Mouse (Mus musculus) adrenal gland, adult 18-20 months (tissue): Measurements from ENCODE around the gene 1700025B11Rik. TPM values are rescaled to one million over a fixed set of nuclear protein-coding genes. Genes with fewer than 3 reads are reported as not detected.
A peak's percentile ranks its signal among the peaks of the same experiment; 100 is the strongest.
"Not testable (repeated sequence)": the region's sequence is repeated elsewhere in the genome, so short reads cannot be mapped to it uniquely, and the experiment has no call there.

Experiments
- DNase-seq, 2 experiments: peaks; one replicate each; pipeline ENCODE4 v3.0.0; 2021 to 2022; ENCODE audit warnings: low spot score in 2 of 2
- long read RNA-seq, 2 experiments: library from polyadenylated mRNA; stranded (forward); transcript quantifications; one replicate each; pipeline ENCODE4 v2.0.0; 2021
- total RNA-seq, 2 experiments: library from RNA; stranded (reverse); gene quantifications; 1 replicate in 1 of 2; 2 replicates in 1 of 2; pipeline ENCODE4 v1.2.3; 2021

The 1700025B11Rik gene
- total RNA-seq = not detected
- long read RNA-seq, experiment 1 = 0 reads
- long read RNA-seq, experiment 2 = 0 reads

DNA sequence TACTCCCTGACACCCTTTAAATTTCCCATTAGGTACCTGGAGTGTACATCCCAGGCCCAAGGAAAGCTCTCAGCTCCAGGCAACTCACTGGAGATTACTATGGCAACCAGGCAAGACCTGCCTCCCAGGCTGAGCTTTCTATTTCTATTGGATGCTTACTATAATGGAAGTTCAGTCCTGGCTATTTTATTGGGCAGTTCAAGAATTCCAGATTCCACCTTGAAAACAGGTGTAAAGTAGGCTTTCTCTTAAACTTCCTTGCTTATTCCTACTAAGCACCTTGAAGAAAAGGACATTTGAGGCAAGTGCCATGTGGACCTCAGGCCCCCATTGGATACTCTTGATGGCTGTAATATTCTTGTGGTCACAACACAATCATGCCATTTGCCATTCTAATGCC, at the start of gene 1700025B11Rik:
Gene 1700025B11Rik (minus strand): TSS at position 101 of the 400 bp plus-strand sequence.
- no peak for DNase-seq

GRCm38 (mm10) chr15:77606069-77606468, 44.4 kb upstream of the 1700025B11Rik start:
- no peak for DNase-seq

GRCm38 (mm10) chr15:77598958-77599357, 37.3 kb upstream of the 1700025B11Rik start, which contains the start of gene Gm36245:
Gene Gm36245 (plus strand): TSS chr15:77599258.
- DNase-seq = no peak

- DNase-seq = no peak
Measured at GRCm38 (mm10) chr15:77598429-77598828, 36.7 kb upstream of the 1700025B11Rik start.

DNA sequence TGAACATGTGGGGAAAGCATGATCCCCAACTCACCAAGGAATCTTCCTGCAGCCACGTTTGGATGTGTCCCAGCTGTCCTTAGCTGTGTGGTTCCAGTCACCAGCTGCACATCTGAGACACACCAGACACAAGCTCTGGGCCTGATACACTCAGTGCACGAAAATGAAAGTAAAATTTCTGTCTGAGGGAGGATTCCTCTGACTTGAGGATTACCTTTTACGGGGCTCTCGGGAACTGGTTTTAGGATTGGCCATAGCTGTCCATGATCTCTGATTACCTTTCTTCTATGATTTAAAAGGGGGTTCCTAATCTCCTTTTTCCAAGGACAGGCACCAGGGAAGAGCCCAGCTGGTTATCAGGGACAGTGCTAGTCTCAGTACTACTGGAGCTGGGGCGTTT, 34.3 kb upstream of the 1700025B11Rik start, which contains the start of gene Apol10b:
Gene Apol10b (minus strand): TSS at position 165 of the 400 bp plus-strand sequence.
- DNase-seq = no peak

DNA sequence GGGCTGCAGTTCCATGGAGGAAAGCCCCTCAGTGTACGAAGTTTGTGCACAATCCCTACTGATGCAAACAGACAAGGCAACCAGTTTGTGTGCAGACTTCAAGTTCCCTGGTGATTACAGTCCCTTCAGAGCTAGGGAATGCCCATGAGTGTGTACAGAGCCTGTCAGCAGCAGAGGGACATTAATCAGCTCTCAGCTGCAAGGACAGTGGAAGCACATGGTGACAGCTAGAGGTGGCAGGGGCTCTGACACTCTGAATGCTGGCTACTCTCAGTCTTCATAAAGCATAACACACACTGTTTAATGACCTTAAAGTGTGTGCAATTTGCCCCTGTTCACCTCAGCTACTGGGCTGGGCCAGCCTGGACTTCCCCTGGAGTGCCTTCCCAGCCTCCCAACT, 31.9 kb upstream of the 1700025B11Rik start:
- DNase-seq = no peak

- DNase-seq = no peak
Measured at GRCm38 (mm10) chr15:77590881-77591280, 29.2 kb upstream of the 1700025B11Rik start.

GRCm38 (mm10) chr15:77588981-77589380, 27.3 kb upstream of the 1700025B11Rik start:
- DNase-seq = no peak

- DNase-seq = no peak
Measured at GRCm38 (mm10) chr15:77587026-77587425, 25.3 kb upstream of the 1700025B11Rik start.

DNA sequence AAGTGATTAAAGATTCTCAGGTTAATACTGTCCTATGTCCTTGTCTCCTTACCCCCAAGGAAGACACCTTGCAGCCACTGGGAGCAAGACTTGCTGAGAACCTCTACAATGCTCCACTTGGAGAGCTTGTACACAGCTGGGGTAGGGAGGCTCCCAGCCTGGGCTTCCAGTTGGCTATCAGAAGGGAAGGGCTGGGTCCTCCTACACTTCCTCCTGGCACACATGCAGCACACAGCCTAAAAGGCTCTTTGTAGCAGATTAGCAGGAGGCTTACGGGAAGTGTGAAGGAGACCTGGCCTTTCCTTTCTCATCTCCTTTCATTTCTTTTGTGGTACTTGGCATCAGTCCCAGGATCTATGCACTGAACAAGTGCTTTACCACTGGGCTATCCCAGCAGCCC, 20.0 kb upstream of the 1700025B11Rik start:
- no peak for DNase-seq

GRCm38 (mm10) chr15:77579311-77579710, 17.6 kb upstream of the 1700025B11Rik start:
- DNase-seq = no peak

- DNase-seq = no peak
Measured at GRCm38 (mm10) chr15:77578801-77579200, 17.1 kb upstream of the 1700025B11Rik start.

DNA sequence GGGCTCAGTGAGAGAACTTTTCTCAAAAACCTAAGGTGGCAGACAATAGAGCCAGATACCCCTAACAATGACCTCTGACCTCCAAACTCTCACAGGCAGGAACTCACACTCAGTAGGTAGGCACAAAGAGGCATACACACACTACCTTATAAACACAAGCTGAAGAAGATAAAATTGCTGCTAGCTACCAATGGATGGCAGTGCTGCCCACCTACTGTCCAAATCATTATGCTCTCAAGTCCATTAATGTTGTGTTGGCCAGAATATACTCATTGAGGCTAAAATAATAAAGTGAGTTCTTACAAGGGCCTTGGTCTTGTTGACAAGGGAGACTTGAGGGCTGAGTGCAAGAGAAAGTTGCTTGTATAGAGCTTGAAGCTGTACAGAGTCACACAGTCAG, 1.5 kb upstream of the 1700025B11Rik start:
- no peak for DNase-seq

DNA sequence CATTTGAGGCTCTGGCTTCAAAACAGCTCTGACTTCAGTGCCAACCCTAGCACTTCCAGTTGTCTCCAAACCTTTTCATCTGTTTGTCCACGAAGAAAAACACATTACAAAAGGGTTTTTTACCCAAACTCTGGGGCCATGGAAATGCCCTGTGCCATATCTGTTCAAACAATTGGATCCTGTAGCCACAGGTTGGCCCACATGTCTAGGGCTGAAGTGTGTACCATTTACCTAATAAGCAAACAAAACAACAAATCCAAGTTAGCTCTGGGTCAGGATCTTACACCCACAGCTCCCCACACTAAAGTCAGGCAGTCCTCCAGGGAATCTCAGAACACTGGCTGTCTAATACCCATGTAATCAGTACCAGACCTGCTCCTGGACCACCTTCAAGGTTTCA, 22.5 kb downstream of the 1700025B11Rik start:
- not testable (repeated sequence) for DNase-seq

- DNase-seq = no peak
Measured at GRCm38 (mm10) chr15:77533216-77533615, 28.5 kb downstream of the 1700025B11Rik start, which contains the start of gene Apol7c. Gene Apol7c (minus strand): TSS chr15:77533316.

DNA sequence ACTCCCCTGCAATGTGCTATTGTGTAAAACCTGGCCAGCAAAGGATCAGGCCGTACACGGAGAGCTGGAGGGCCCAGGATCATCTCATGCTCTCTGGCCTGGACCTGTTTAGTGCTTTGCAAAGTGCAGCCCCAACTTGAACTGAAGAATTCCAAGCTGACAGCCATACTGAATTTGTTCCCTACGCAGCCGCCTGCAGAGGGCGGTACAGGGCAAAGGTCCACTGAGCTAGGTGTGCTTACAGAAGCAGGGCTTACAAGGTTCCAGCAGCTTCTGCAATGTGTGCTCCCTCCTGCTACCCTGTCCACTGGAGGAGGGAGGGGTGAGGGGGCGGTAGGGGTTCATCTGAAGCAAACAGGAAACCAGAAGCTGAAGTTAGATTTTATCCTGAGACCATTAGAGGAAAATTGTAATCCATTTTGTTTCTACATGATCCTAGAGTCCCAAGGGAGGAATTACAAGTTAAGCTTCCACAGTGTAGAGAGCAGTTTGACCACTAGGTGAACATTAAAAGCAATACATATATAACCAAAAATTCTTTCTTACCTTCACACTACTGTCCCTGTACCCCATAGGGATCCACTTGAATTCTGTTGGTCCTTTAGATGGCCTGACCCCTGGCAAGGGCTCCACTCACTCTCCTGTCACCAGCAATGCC, 38.4 kb downstream of the 1700025B11Rik start:
- peak; percentile 59 to 68 for DNase-seq

GRCm38 (mm10) chr15:77520596-77520995, 41.1 kb downstream of the 1700025B11Rik start:
- DNase-seq = not testable (repeated sequence)

Other genes with a start within 250 kb of the 1700025B11Rik start
- gene Apol7a, start 162.8 kb downstream of the 1700025B11Rik start, total RNA-seq = under 1 TPM in 1 of 2 experiments, not detected in 1; 0.22 TPM
- 1 to 10 TPM in 1 of 2 experiments, under 1 TPM in 1; 0.70 to 2.2 TPM for gene Apol9a, start 150.8 kb downstream of the 1700025B11Rik start, total RNA-seq
- gene Apol7b, start 114.4 kb downstream of the 1700025B11Rik start, total RNA-seq = not detected
- gene Apol10a, start 84.8 kb downstream of the 1700025B11Rik start, total RNA-seq = not detected
- under 1 TPM; 0.16 to 0.17 TPM for gene Apol11a, start 53.6 kb downstream of the 1700025B11Rik start, total RNA-seq
- not detected for gene Apol7c, start 28.6 kb downstream of the 1700025B11Rik start, total RNA-seq
- under 1 TPM; 0.20 to 0.96 TPM for gene Apol10b, start 34.2 kb upstream of the 1700025B11Rik start, total RNA-seq
- gene Gm36245, start 37.4 kb upstream of the 1700025B11Rik start, total RNA-seq = not detected
- 1 to 10 TPM in 1 of 2 experiments, under 1 TPM in 1; 0.76 to 1.1 TPM for gene Apol11b, start 81.4 kb upstream of the 1700025B11Rik start, total RNA-seq
- gene Apol7e, start 137.0 kb upstream of the 1700025B11Rik start, total RNA-seq = under 1 TPM in 1 of 2 experiments, not detected in 1; 0.19 TPM
- 1 to 10 TPM in 1 of 2 experiments, under 1 TPM in 1; 0.66 to 1.6 TPM for gene Apol9b, start 167.1 kb upstream of the 1700025B11Rik start, total RNA-seq
- gene Apol8, start 195.1 kb upstream of the 1700025B11Rik start, total RNA-seq = not detected